Mouse (Mus musculus) kidney, embryonic 14.5 days (tissue): ENCODE measurements around the gene Col25a1. TPM values are rescaled to one million over a fixed set of nuclear protein-coding genes. Genes with fewer than 3 reads are reported as not detected.

Experiments
- ATAC-seq: fragments of 200-750 bp; cut with Nextera tagmentation; 2 replicates; pipeline ENCODE4 v1.8.0; 2017; ENCODE audit warnings: moderate number of reproducible peaks, mild to moderate bottlenecking, moderate TSS enrichment, moderate library complexity; ENCODE audit not compliant: low FRiP score, low TSS enrichment
- H3K27ac ChIP-seq: fragments of 300-500 bp; sonication (generic); 2 replicates; pipeline ENCODE4 v1.5.1; 2014; ENCODE audit warnings: low read depth, mild to moderate bottlenecking, low read length, moderate library complexity, mixed read lengths
- H3K27me3 ChIP-seq: fragments of 300-500 bp; sonication (generic); 2 replicates; pipeline ENCODE4 v1.6.1; 2014; ENCODE audit warnings: mild to moderate bottlenecking, low read length; ENCODE audit not compliant: control insufficient read depth, insufficient read depth
- H3K36me3 ChIP-seq: fragments of 300-500 bp; sonication (generic); 2 replicates; pipeline ENCODE4 v1.6.1; 2014; ENCODE audit warnings: low read length, mixed read lengths; ENCODE audit not compliant: control insufficient read depth, insufficient read depth
- H3K4me1 ChIP-seq: fragments of 300-500 bp; sonication (generic); 2 replicates; pipeline ENCODE4 v1.6.1; 2014; ENCODE audit warnings: low read length, mixed read lengths; ENCODE audit not compliant: control insufficient read depth, insufficient read depth
- H3K4me2 ChIP-seq: fragments of 300-500 bp; sonication (generic); replicated peaks from 2 replicates; pipeline ENCODE4 v1.6.1; 2014; ENCODE audit warnings: low read depth, mild to moderate bottlenecking, low read length
- H3K4me3 ChIP-seq: fragments of 300-500 bp; sonication (generic); 2 replicates; pipeline ENCODE4 v1.5.1; 2014; ENCODE audit warnings: mild to moderate bottlenecking, low read length
- H3K9ac ChIP-seq: fragments of 300-500 bp; sonication (generic); 2 replicates; pipeline ENCODE4 v1.6.1; 2014; ENCODE audit warnings: low read depth, mild to moderate bottlenecking, low read length, moderate library complexity
- H3K9me3 ChIP-seq: fragments of 300-500 bp; sonication (generic); 2 replicates; pipeline ENCODE4 v1.6.1; 2016; ENCODE audit warnings: low read length; ENCODE audit not compliant: control insufficient read depth
- WGBS: fragments of 180-500 bp; shearing (Covaris S2); extraction: QIAGEN DNeasy Blood & Tissue Kit; methylation state at CpG from one replicate; pipeline ENCODE4 v1.1.7; 2014; 5-methylcytosine and 5-hydroxymethylcytosine counted together
- polyA plus RNA-seq: library from polyadenylated mRNA; unstranded; fragments of >200 nt; fragmentation: Nextera tagmentation; extraction: Ambion mirVana; gene quantifications from 2 replicates; pipeline ENCODE4 v1.2.1, GENCODE M21; 2014

The Col25a1 gene
- polyA plus RNA-seq, 1 experiment from 2014 or later: 5.4 TPM

GRCm38 (mm10) chr3:130180964-130181590 lies 49.8 kb downstream of the Col25a1 start:
- Histone ChIP-seq H3K27ac (no peak overlapping the region), H3K27me3 (peaks cover 9% of the 10 kb centered on the region; the same call in 1 of the 2 replicates), H3K9me3 (no peaks in the 10 kb centered on the region), H3K36me3 (no peaks in the 10 kb centered on the region), H3K4me3 (peak overlapping the region; percentile 67), H3K4me2 (peak overlapping the region; percentile 99), H3K9ac (peak overlapping the region; percentile 65), H3K4me1 (no peaks in the 10 kb centered on the region)
- WGBS: under 1% methylated on average over 40 of the region's 40 CpGs
- peak; percentile 57 for ATAC-seq

- H3K27me3 ChIP-seq: peaks cover 9% of the 10 kb centered on the region; the same call in 1 of the 2 replicates
- no peak overlapping the region for H3K27ac ChIP-seq
- no peak for ATAC-seq
- peak overlapping the region; percentile 99 for H3K4me2 ChIP-seq
- no peaks in the 10 kb centered on the region for H3K4me1 ChIP-seq
- no peaks in the 10 kb centered on the region for H3K36me3 ChIP-seq
- peak overlapping the region; percentile 65; the same call in 1 of the 2 replicates for H3K9ac ChIP-seq
- no peaks in the 10 kb centered on the region for H3K9me3 ChIP-seq
- WGBS: 21% methylated on average over 8 of the region's 8 CpGs
- peak overlapping the region; percentile 67 for H3K4me3 ChIP-seq
Measured at GRCm38 (mm10) chr3:130181591-130181980, 50.3 kb downstream of the Col25a1 start.

GRCm38 (mm10) chr3:130182450-130182849 lies 51.1 kb downstream of the Col25a1 start:
- no peak overlapping the region for H3K4me3 ChIP-seq
- H3K4me1 ChIP-seq: no peaks in the 10 kb centered on the region

GRCm38 (mm10) chr3:130185111-130185510 lies 53.8 kb downstream of the Col25a1 start:
- no peak overlapping the region for H3K9ac ChIP-seq
- no peaks in the 10 kb centered on the region for H3K36me3 ChIP-seq
- H3K9me3 ChIP-seq: no peaks in the 10 kb centered on the region
- H3K27ac ChIP-seq: no peak overlapping the region
- peaks cover 9% of the 10 kb centered on the region; the same call in 1 of the 2 replicates for H3K27me3 ChIP-seq
- no peak for ATAC-seq
- 51% methylated on average over 3 of the region's 3 CpGs for WGBS
- no peak overlapping the region for H3K4me3 ChIP-seq
- H3K4me1 ChIP-seq: no peaks in the 10 kb centered on the region
- H3K4me2 ChIP-seq: no peak overlapping the region

More at GRCm38 (mm10) chr3:130182450-130182849, 51.1 kb downstream of the Col25a1 start:
- Histone ChIP-seq H3K4me2 (no peak overlapping the region), H3K36me3 (no peaks in the 10 kb centered on the region), H3K27me3 (peaks cover 9% of the 10 kb centered on the region; the same call in 1 of the 2 replicates), H3K9ac (no peak overlapping the region), H3K27ac (no peak overlapping the region), H3K9me3 (no peaks in the 10 kb centered on the region)
- ATAC-seq: no peak
- WGBS: 76% methylated on average over 4 of the region's 4 CpGs

GRCm38 (mm10) chr3:130187588-130187987 lies 56.3 kb downstream of the Col25a1 start:
- 78% methylated on average over 5 of the region's 5 CpGs for whole genome bisulfite sequencing
- no peak for ATAC-seq
- H3K9ac ChIP-seq: no peak overlapping the region
- H3K4me1 ChIP-seq: no peaks in the 10 kb centered on the region
- no peaks in the 10 kb centered on the region for H3K9me3 ChIP-seq
- H3K4me2 ChIP-seq: no peak overlapping the region
- H3K27me3 ChIP-seq: 0 out of 2 replicates have a peak, but pooled peaks cover 2% of the 10 kb centered on the region
- H3K27ac ChIP-seq: no peak overlapping the region
- H3K4me3 ChIP-seq: no peak overlapping the region
- H3K36me3 ChIP-seq: no peaks in the 10 kb centered on the region

GRCm38 (mm10) chr3:130193450-130193849 lies 62.1 kb downstream of the Col25a1 start:
- Histone ChIP-seq H3K4me2 (no peak overlapping the region), H3K36me3 (no peaks in the 10 kb centered on the region), H3K27me3 (no peaks in the 10 kb centered on the region), H3K9ac (no peak overlapping the region), H3K27ac (no peak overlapping the region), H3K4me1 (peaks cover 4% of the 10 kb centered on the region; the same call in 1 of the 2 replicates), H3K4me3 (no peak overlapping the region), H3K9me3 (no peaks in the 10 kb centered on the region)
- 73% methylated on average over 8 of the region's 8 CpGs for WGBS
- no peak for ATAC-seq

- no peak for ATAC-seq
- Histone ChIP-seq H3K27me3 (no peaks in the 10 kb centered on the region), H3K4me3 (no peak overlapping the region), H3K9ac (no peak overlapping the region), H3K4me2 (no peak overlapping the region), H3K9me3 (no peaks in the 10 kb centered on the region), H3K4me1 (no peaks in the 10 kb centered on the region), H3K36me3 (no peaks in the 10 kb centered on the region), H3K27ac (no peak overlapping the region)
- 63% methylated on average over 11 of the region's 11 CpGs for WGBS
Measured at GRCm38 (mm10) chr3:130214631-130215030, 83.3 kb downstream of the Col25a1 start.

GRCm38 (mm10) chr3:130216141-130216540 lies 84.8 kb downstream of the Col25a1 start:
- no peak overlapping the region for H3K4me2 ChIP-seq
- no peak overlapping the region for H3K27ac ChIP-seq
- no peak overlapping the region for H3K9ac ChIP-seq
- H3K4me3 ChIP-seq: no peak overlapping the region
- H3K27me3 ChIP-seq: no peaks in the 10 kb centered on the region
- H3K9me3 ChIP-seq: no peaks in the 10 kb centered on the region
- no peaks in the 10 kb centered on the region for H3K4me1 ChIP-seq
- H3K36me3 ChIP-seq: no peaks in the 10 kb centered on the region
- ATAC-seq: no peak

GRCm38 (mm10) chr3:130216646-130217045 lies 85.3 kb downstream of the Col25a1 start:
- Histone ChIP-seq H3K4me1 (no peaks in the 10 kb centered on the region), H3K9me3 (no peaks in the 10 kb centered on the region), H3K36me3 (no peaks in the 10 kb centered on the region), H3K9ac (no peak overlapping the region), H3K27me3 (no peaks in the 10 kb centered on the region), H3K27ac (no peak overlapping the region), H3K4me3 (no peak overlapping the region), H3K4me2 (no peak overlapping the region)
- WGBS: 82% methylated on average over 3 of the region's 3 CpGs
- no peak for ATAC-seq
